Mouse (Mus musculus) c-Kit-positive CD71-positive TER-119-positive erythroid progenitor cells, embryonic 14.5 days (primary cell): ENCODE results near the gene Grid1.

ENCODE experiments used
- DNase-seq: peaks from one replicate; pipeline ENCODE4 v3.0.0-alpha.2; 2013; ENCODE audit warnings: low spot score

Grid1 gene

GRCm38 (mm10) chr14:35009074-35009473 is 189.2 kb downstream of the Grid1 start:
- no peak for DNase-seq

- DNase-seq, result no peak
Observed at GRCm38 (mm10) chr14:35026686-35027085, 206.8 kb downstream of the Grid1 start.

GRCm38 (mm10) chr14:35027501-35028140 is 207.7 kb downstream of the Grid1 start:
- no peak for DNase-seq

GRCm38 (mm10) chr14:35029626-35030025 is 209.7 kb downstream of the Grid1 start:
- DNase-seq, result no peak

GRCm38 (mm10) chr14:35030271-35030670 is 210.4 kb downstream of the Grid1 start:
- no peak for DNase-seq

GRCm38 (mm10) chr14:35032283-35032682 is 212.4 kb downstream of the Grid1 start:
- no peak for DNase-seq

GRCm38 (mm10) chr14:35044268-35044667 is 224.4 kb downstream of the Grid1 start:
- DNase-seq, result no peak

GRCm38 (mm10) chr14:35044918-35045698 is 225.2 kb downstream of the Grid1 start:
- no peak for DNase-seq

GRCm38 (mm10) chr14:35049231-35049630 is 229.3 kb downstream of the Grid1 start:
- DNase-seq, result no peak

GRCm38 (mm10) chr14:35054139-35054538 is 234.2 kb downstream of the Grid1 start:
- no peak for DNase-seq

- DNase-seq, result no peak
Observed at GRCm38 (mm10) chr14:35074636-35075035, 254.7 kb downstream of the Grid1 start.

- DNase-seq, result no peak
Observed at GRCm38 (mm10) chr14:35079954-35080353, 260.0 kb downstream of the Grid1 start.

GRCm38 (mm10) chr14:35092646-35093045 is 272.7 kb downstream of the Grid1 start:
- no peak for DNase-seq

GRCm38 (mm10) chr14:35093561-35094186 is 273.8 kb downstream of the Grid1 start:
- DNase-seq, result no peak

- DNase-seq, result no peak
Observed at GRCm38 (mm10) chr14:35095506-35096059, 275.7 kb downstream of the Grid1 start.

- DNase-seq, result no peak
Observed at GRCm38 (mm10) chr14:35096085-35096484, 276.2 kb downstream of the Grid1 start.

- DNase-seq, result no peak
Observed at GRCm38 (mm10) chr14:35097166-35097565, 277.3 kb downstream of the Grid1 start.

- no peak for DNase-seq
Observed at GRCm38 (mm10) chr14:35103639-35104210, 283.8 kb downstream of the Grid1 start.

- DNase-seq, result no peak
Observed at GRCm38 (mm10) chr14:35107596-35107995, 287.7 kb downstream of the Grid1 start.

- DNase-seq, result no peak
Observed at GRCm38 (mm10) chr14:35110928-35111327, 291.0 kb downstream of the Grid1 start.

GRCm38 (mm10) chr14:35112327-35113275 is 292.7 kb downstream of the Grid1 start:
- no peak for DNase-seq
